Mouse (Mus musculus) heart, postnatal 0 days (tissue): ENCODE measurements around the gene Gltp. TPM values are rescaled to one million over a fixed set of nuclear protein-coding genes. Genes with fewer than 3 reads are reported as not detected.

Experiments used
- ATAC-seq: fragments of 200-750 bp; cut with Nextera tagmentation; 2 replicates; pipeline ENCODE4 v1.8.0; 2017; ENCODE audit warnings: low read depth, moderate number of reproducible peaks, moderate library complexity; ENCODE audit not compliant: insufficient read depth
- DNase-seq: peaks from one replicate; pipeline ENCODE4 v3.0.0-alpha.2; 2016; ENCODE audit warnings: low spot score
- H3K27ac ChIP-seq: fragments of 300-500 bp; sonication (generic); 2 replicates; pipeline ENCODE4 v1.5.1; 2014; ENCODE audit warnings: low read depth, mild to moderate bottlenecking
- H3K27me3 ChIP-seq: fragments of 300-500 bp; sonication (generic); 2 replicates; pipeline ENCODE4 v1.6.1; 2014; ENCODE audit warnings: low read length, mixed read lengths; ENCODE audit not compliant: control insufficient read depth, insufficient read depth
- H3K36me3 ChIP-seq: fragments of 300-500 bp; sonication (generic); replicated peaks from 2 replicates; pipeline ENCODE4 v1.6.1; 2014; ENCODE audit warnings: low read length, mixed read lengths; ENCODE audit not compliant: control insufficient read depth, insufficient read depth
- H3K4me1 ChIP-seq: fragments of 300-500 bp; sonication (generic); 2 replicates; pipeline ENCODE4 v1.6.1; 2014; ENCODE audit warnings: antibody characterized with exemption; ENCODE audit not compliant: control insufficient read depth, insufficient read depth
- H3K4me2 ChIP-seq: fragments of 300-500 bp; sonication (generic); 2 replicates; pipeline ENCODE4 v1.6.1; 2014; ENCODE audit warnings: low read depth, mild to moderate bottlenecking, low read length, moderate library complexity
- H3K4me3 ChIP-seq: fragments of 300-500 bp; sonication (generic); 2 replicates; pipeline ENCODE4 v1.5.1; 2014; ENCODE audit warnings: low read depth, low read length
- H3K9ac ChIP-seq: fragments of 300-500 bp; sonication (generic); replicated peaks from 2 replicates; pipeline ENCODE4 v1.6.1; 2014; ENCODE audit warnings: low read depth, low read length, mixed read lengths
- H3K9me3 ChIP-seq: fragments of 300-500 bp; sonication (generic); replicated peaks from 2 replicates; pipeline ENCODE4 v1.6.1; 2016; ENCODE audit warnings: low read length; ENCODE audit not compliant: control insufficient read depth
- CTCF ChIP-seq: IDR thresholded peaks from 2 replicates; pipeline ENCODE4 v1.5.1; 2016; ENCODE audit warnings: antibody characterized with exemption, control low read depth, low read depth
- EP300 ChIP-seq: IDR thresholded peaks from 2 replicates; pipeline ENCODE4 v1.6.1; 2016; ENCODE audit warnings: antibody characterized with exemption, low read depth
- WGBS: fragments of 180-500 bp; shearing (Covaris S2); extraction: QIAGEN DNeasy Blood & Tissue Kit; methylation state at CpG from one replicate; pipeline ENCODE4 v1.1.7; 2014; 5-methylcytosine and 5-hydroxymethylcytosine counted together
- polyA plus RNA-seq: library from polyadenylated mRNA; unstranded; fragments of >200 nt; fragmentation: Nextera tagmentation; extraction: Ambion mirVana; gene quantifications from 2 replicates; pipeline ENCODE4 v1.2.1, GENCODE M21; 2015
- total RNA-seq: library from RNA; depleted of rRNA; stranded (reverse); fragments of >200 nt; gene quantifications from 2 replicates; pipeline ENCODE4 v1.2.3, GENCODE M21; 2014; ENCODE audit warnings: low replicate concordance

Gene Gltp
- total and polyA plus RNA-seq, 2 experiments from 2014 or later, result 32.0 to 45.3 TPM

DNA sequence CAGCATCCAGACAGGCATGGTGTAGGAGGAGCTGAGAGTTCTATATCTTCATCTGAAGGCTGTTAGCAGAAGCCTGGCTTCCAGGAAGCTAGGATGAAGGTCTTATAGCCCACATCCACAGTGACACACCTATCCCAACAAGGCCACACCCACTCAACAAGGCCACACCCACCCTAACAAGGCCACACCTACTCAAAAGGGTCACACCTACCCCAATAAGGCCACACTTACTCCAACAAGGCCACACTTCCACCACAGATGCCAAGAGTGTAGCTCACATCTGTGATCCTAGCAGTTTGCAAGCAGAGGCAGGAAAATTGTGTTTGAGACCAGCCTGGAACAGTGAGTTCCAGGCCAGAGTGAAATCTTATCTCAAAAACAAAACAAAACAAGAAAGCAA lies 2.9 kb downstream of the Gltp start:
- H3K4me3 ChIP-seq, result no peak overlapping the region
- no peaks in the 10 kb centered on the region for H3K36me3 ChIP-seq
- H3K9ac ChIP-seq, result no peak overlapping the region
- H3K4me2 ChIP-seq, result no peak overlapping the region
- 0 out of 2 replicates have a peak, but pooled peaks cover 3% of the 10 kb centered on the region for H3K27me3 ChIP-seq
- peaks cover 13% of the 10 kb centered on the region for H3K4me1 ChIP-seq
- DNase-seq (no peak), ATAC-seq (no peak)
- no peak overlapping the region for H3K27ac ChIP-seq
- no peaks in the 10 kb centered on the region for H3K9me3 ChIP-seq
- TF ChIP-seq CTCF (no peak), EP300 (no peak)

DNA sequence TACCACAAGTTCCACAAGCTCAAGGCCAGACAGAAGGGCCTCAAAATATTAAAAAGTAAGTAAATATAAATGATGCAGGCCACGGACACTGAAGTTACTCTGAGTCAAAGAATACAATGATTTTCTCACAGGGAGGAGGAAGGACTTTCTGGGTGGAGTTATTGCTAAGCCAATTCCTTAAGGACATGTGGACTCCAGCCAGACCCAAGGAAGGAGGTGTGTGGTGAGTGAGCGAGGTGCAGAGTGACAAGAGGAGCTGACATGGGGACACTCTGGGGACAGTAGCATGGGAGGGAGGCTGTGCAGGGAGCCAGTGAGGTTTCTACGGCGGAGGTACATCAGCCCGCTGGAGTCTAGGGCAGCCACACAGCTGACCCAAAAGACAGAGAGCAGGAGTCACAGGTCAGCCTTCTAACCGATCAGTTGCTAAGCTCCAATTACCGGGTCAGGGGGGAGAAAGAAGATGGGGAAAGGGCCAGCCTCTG lies 4.0 kb downstream of the Gltp start:
- Histone ChIP-seq H3K36me3 (no peaks in the 10 kb centered on the region), H3K9me3 (no peaks in the 10 kb centered on the region), H3K4me1 (peaks cover 13% of the 10 kb centered on the region), H3K27me3 (no peaks in the 10 kb centered on the region), H3K9ac (no peak overlapping the region), H3K27ac (no peak overlapping the region), H3K4me2 (no peak overlapping the region), H3K4me3 (no peak overlapping the region)
- DNase-seq, result no peak
- no peak for TF ChIP-seq EP300
- no peak for TF ChIP-seq CTCF
- ATAC-seq, result no peak
- WGBS, result 53% methylated on average over 7 of the region's 7 CpGs

GRCm38 (mm10) chr5:114685986-114686385 lies 4.8 kb downstream of the Gltp start:
- no peak for TF ChIP-seq CTCF
- no peak for TF ChIP-seq EP300
- DNase-seq (no peak), ATAC-seq (no peak)
- Histone ChIP-seq H3K4me3 (no peak overlapping the region), H3K9me3 (no peaks in the 10 kb centered on the region), H3K27ac (no peak overlapping the region), H3K9ac (no peak overlapping the region), H3K4me1 (peaks cover 9% of the 10 kb centered on the region), H3K4me2 (no peak overlapping the region), H3K27me3 (no peaks in the 10 kb centered on the region), H3K36me3 (no peaks in the 10 kb centered on the region)
- 82% methylated on average over 5 of the region's 5 CpGs for WGBS

GRCm38 (mm10) chr5:114681717-114682116 lies 9.1 kb downstream of the Gltp start:
- no peak for TF ChIP-seq CTCF
- no peak for TF ChIP-seq EP300
- Histone ChIP-seq H3K27me3 (no peaks in the 10 kb centered on the region), H3K4me3 (no peak overlapping the region), H3K9ac (no peak overlapping the region; the same call in 1 of the 2 replicates), H3K4me1 (no peaks in the 10 kb centered on the region), H3K9me3 (no peaks in the 10 kb centered on the region), H3K36me3 (0 out of 2 replicates have a peak, but pooled peaks cover 5% of the 10 kb centered on the region), H3K27ac (no peak overlapping the region), H3K4me2 (no peak overlapping the region)
- ATAC-seq (no peak), DNase-seq (no peak)
- 64% methylated on average over 8 of the region's 8 CpGs for WGBS

GRCm38 (mm10) chr5:114680676-114681285 lies 10.0 kb downstream of the Gltp start:
- ATAC-seq (no peak), DNase-seq (peak; percentile 18)
- Histone ChIP-seq H3K4me1 (no peaks in the 10 kb centered on the region), H3K27ac (no peak overlapping the region; the same call in 1 of the 2 replicates), H3K27me3 (no peaks in the 10 kb centered on the region), H3K9ac (no peak overlapping the region), H3K4me2 (no peak overlapping the region), H3K4me3 (no peak overlapping the region), H3K36me3 (peaks cover 7% of the 10 kb centered on the region; the same call in 1 of the 2 replicates), H3K9me3 (no peaks in the 10 kb centered on the region)
- TF ChIP-seq EP300 (no peak), CTCF (no peak)
- WGBS, result 65% methylated on average over 19 of the region's 19 CpGs
